Mouse (Mus musculus) liver, embryonic 14.5 days (tissue): ENCODE results near the gene Ppp1r12b.

Source experiments
- CTCF ChIP-seq: IDR thresholded peaks from 2 replicates; pipeline ENCODE4 v1.5.1; 2016; ENCODE audit warnings: antibody characterized with exemption, low read depth, control low read depth
- EP300 ChIP-seq: IDR thresholded peaks from 2 replicates; pipeline ENCODE4 v1.6.1; 2016; ENCODE audit warnings: antibody characterized with exemption, low read depth

DNA sequence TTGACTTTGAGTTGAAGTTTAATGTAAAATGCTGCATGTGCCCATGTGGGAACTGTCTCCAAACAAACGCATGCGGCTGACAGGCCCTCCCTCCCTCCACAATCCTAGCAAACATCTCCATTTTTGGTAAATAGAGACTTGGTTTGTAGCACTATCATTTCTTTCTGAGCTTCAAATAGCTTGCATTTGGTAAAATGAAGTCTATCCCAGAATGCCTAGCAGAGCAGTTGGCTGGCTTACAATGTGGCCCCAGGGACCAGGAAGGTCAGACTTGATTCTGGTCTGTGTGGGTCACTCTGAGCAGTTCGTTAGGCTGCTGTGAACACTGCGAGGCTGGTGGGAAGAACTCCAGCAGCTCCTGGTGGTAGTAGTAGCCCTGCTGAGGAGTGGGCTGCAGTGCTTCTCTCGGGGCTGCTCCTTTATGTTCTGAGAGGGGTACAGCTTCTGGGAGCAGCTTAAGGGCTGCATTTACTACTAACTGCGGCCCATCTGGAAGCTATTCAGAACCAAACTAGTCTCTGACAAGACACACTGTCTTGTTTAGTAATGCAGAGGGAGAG is 180.9 kb downstream of the Ppp1r12b start:
- TF ChIP-seq CTCF (no peak), EP300 (no peak)
